In genomic region chr16:35776737-35777136, GRCm38 (mm10) we compare ENCODE assay signal across 28 mouse cellular contexts. TPM values are rescaled to one million over a fixed set of nuclear protein-coding genes. Genes with fewer than 3 reads are reported as not detected.
A peak's percentile ranks its signal among the peaks of the same experiment; 100 is the strongest.
DNase-seq lines count a peak whose midpoint lies in the region; ATAC-seq lines count a peak whose summit lies in the region.
"Had no signal": no experiment of that assay in that cellular context is flagged by ENCODE, and none has a peak within 500 bp of the region (broad histone marks: within the 10 kb centered on the region; RNA-seq: fewer than 3 reads in every experiment).

No protein-coding gene starts in this region.

- no peaks in the 10 kb centered on the region for H3K27me3 ChIP-seq in heart, embryonic 10.5 days (ENCODE audit: insufficient read depth, poor library complexity, severe bottlenecking)
- H3K27me3 ChIP-seq in heart, embryonic 16.5 days (ENCODE audit: control insufficient read depth, insufficient read depth, low read length) = no peaks in the 10 kb centered on the region
- H3K27me3 ChIP-seq in midbrain, embryonic 16.5 days (ENCODE audit: control insufficient read depth, insufficient read depth, low read depth, low read length) = no peaks in the 10 kb centered on the region
- H3K27me3 ChIP-seq: CH12.LX; embryonic facial prominence, embryonic 13.5 days; hindbrain, embryonic 15.5 days; limb, embryonic 12.5 days; liver, embryonic 12.5 days; midbrain, embryonic 15.5 days had no signal

- H3K36me3 ChIP-seq in heart, embryonic 10.5 days = no peaks in the 10 kb centered on the region
- no peaks in the 10 kb centered on the region for H3K36me3 ChIP-seq in heart, embryonic 16.5 days (ENCODE audit: control insufficient read depth, insufficient read depth)
- H3K36me3 ChIP-seq in midbrain, embryonic 16.5 days (ENCODE audit: control insufficient read depth, insufficient read depth, low read length) = no peaks in the 10 kb centered on the region
- H3K36me3 ChIP-seq: embryonic facial prominence, embryonic 13.5 days; hindbrain, embryonic 15.5 days; limb, embryonic 12.5 days; midbrain, embryonic 15.5 days had no signal

- H3K4me3 ChIP-seq in heart, embryonic 10.5 days = no peak overlapping the region
- no peak overlapping the region for H3K4me3 ChIP-seq in heart, embryonic 16.5 days (ENCODE audit: low read length)
- no peak overlapping the region for H3K4me3 ChIP-seq in midbrain, embryonic 16.5 days (ENCODE audit: low read depth, low read length)
- H3K4me3 ChIP-seq: embryonic facial prominence, embryonic 13.5 days; hindbrain, embryonic 15.5 days; limb, embryonic 12.5 days; liver, embryonic 12.5 days; midbrain, embryonic 15.5 days had no signal

- 0 out of 2 replicates have a peak, but pooled peaks have one; percentile 15 for ATAC-seq in common myeloid progenitor, adult 5-6 weeks (replicated peaks; ENCODE audit: low read depth, poor library complexity, severe bottlenecking)
- peak; percentile 76 for ATAC-seq in heart, embryonic 16.5 days (replicated peaks; ENCODE audit: extremely low read depth, insufficient read depth, low FRiP score)
- peak; percentile 75 for ATAC-seq in monocyte, adult 5-6 weeks (replicated peaks; ENCODE audit: insufficient number of reproducible peaks, low FRiP score, low TSS enrichment, poor library complexity, severe bottlenecking)
- ATAC-seq in midbrain, embryonic 16.5 days = no peak
- ATAC-seq in frontal cortex, adult (ENCODE audit: low TSS enrichment) = no peak
- ATAC-seq: activated CD4-positive, CD25-positive, alpha-beta regulatory T cell, adult 4 months; forebrain, embryonic 14.5 days; liver, embryonic 12.5 days; midbrain, embryonic 15.5 days had no signal

- H3K9me3 ChIP-seq in heart, embryonic 10.5 days = no peaks in the 10 kb centered on the region
- H3K9me3 ChIP-seq in heart, embryonic 16.5 days (replicated peaks; ENCODE audit: control insufficient read depth, low read length) = no peaks in the 10 kb centered on the region
- no peaks in the 10 kb centered on the region for H3K9me3 ChIP-seq in midbrain, embryonic 16.5 days (replicated peaks; ENCODE audit: control insufficient read depth, low read length, poor library complexity, severe bottlenecking)
- H3K9me3 ChIP-seq: embryonic facial prominence, embryonic 13.5 days; hindbrain, embryonic 15.5 days; limb, embryonic 12.5 days; liver, embryonic 12.5 days; midbrain, embryonic 15.5 days had no signal

- peak; percentile 63 for DNase-seq in heart, embryonic 10.5 days (ENCODE audit: low spot score)
- DNase-seq in heart, postnatal 36 days = no peak
- no peak for DNase-seq in cerebellum, adult 8-10 months
- DNase-seq: adrenal gland, adult 8-10 months; B cell, adult 2 months; cerebellum, adult 18-20 months; cerebellum, postnatal 25 days; embryo, embryonic 11 days; gastrocnemius, postnatal 10 days; kidney, adult 2 months; lung, adult 2 months; lung, postnatal 14 days; thymus, adult 2 months; thymus, postnatal 4 days had no signal

- 58% methylated on average over 7 of the region's 7 CpGs for whole genome bisulfite sequencing in heart, embryonic 10.5 days
- WGBS in heart, embryonic 16.5 days = 43% methylated on average over 7 of the region's 7 CpGs
- 92% methylated on average over 7 of the region's 7 CpGs for WGBS in midbrain, embryonic 16.5 days

- no peak overlapping the region for H3K9ac ChIP-seq in heart, embryonic 16.5 days (ENCODE audit: low read length)
- H3K9ac ChIP-seq in midbrain, embryonic 16.5 days (ENCODE audit: low read depth, low read length) = no peak overlapping the region
- H3K9ac ChIP-seq: embryonic facial prominence, embryonic 13.5 days; hindbrain, embryonic 15.5 days; limb, embryonic 12.5 days; liver, embryonic 12.5 days; midbrain, embryonic 15.5 days had no signal

- peaks cover 8% of the 10 kb centered on the region for H3K4me1 ChIP-seq in heart, embryonic 10.5 days
- peaks cover 8% of the 10 kb centered on the region for H3K4me1 ChIP-seq in heart, embryonic 16.5 days (ENCODE audit: control insufficient read depth, insufficient read depth, low read length)
- H3K4me1 ChIP-seq in midbrain, embryonic 16.5 days (ENCODE audit: control insufficient read depth, insufficient read depth, low read length) = no peaks in the 10 kb centered on the region; the same call in 1 of the 2 replicates
- H3K4me1 ChIP-seq: embryonic facial prominence, embryonic 13.5 days; hindbrain, embryonic 15.5 days; limb, embryonic 12.5 days had no signal

- intact Hi-C loops in heart, postnatal 36 days (cut with DNase I) = no loop called here

- H3K4me2 ChIP-seq in heart, embryonic 16.5 days (ENCODE audit: low read depth, low read length) = peak overlapping the region; percentile 37
- no peak overlapping the region for H3K4me2 ChIP-seq in midbrain, embryonic 16.5 days (ENCODE audit: low read length)
- H3K4me2 ChIP-seq: embryonic facial prominence, embryonic 13.5 days; hindbrain, embryonic 15.5 days; limb, embryonic 12.5 days; liver, embryonic 12.5 days; midbrain, embryonic 15.5 days had no signal

- H3K27ac ChIP-seq in heart, embryonic 10.5 days = no peak overlapping the region
- peak overlapping the region; percentile 42 for H3K27ac ChIP-seq in heart, embryonic 16.5 days (ENCODE audit: low read length)
- H3K27ac ChIP-seq in midbrain, embryonic 16.5 days (ENCODE audit: low read length) = no peak overlapping the region
- H3K27ac ChIP-seq: embryonic facial prominence, embryonic 13.5 days; hindbrain, embryonic 15.5 days; kidney, postnatal 0 days; limb, embryonic 12.5 days; liver, embryonic 12.5 days; midbrain, embryonic 15.5 days had no signal

RNA-seq across cellular contexts. Expression of gene Hspbap1, which starts 6.6 kb away (rescaled TPM):
- polyA plus RNA-seq in heart, embryonic 10.5 days (2016; fragmentation: Nextera tagmentation; extraction: Ambion mirVana) = 16.5 and 21.8 TPM in 2 replicates
- total RNA-seq in heart, postnatal 36 days (2021) = 1 to 10 TPM; 2.8 to 3.0 TPM
- total RNA-seq in common myeloid progenitor, adult 5-6 weeks (2017) = 2.5 and 4.5 TPM in 2 replicates
- 8.3 and 9.4 TPM in 2 replicates for polyA plus RNA-seq in heart, embryonic 16.5 days (2015; fragmentation: Nextera tagmentation; extraction: Ambion mirVana)
- 6.5 to 8.8 TPM (median 8.4 TPM) in 3 replicates for total RNA-seq in monocyte, adult 5-6 weeks (2017)
- polyA plus RNA-seq in midbrain, embryonic 16.5 days (2015; fragmentation: Nextera tagmentation; extraction: Ambion mirVana) = 16.1 TPM in 2 replicates

RNA-seq across cellular contexts. Expression of gene Dirc2, which starts 7.6 kb away (rescaled TPM):
- 8.9 and 14.2 TPM in 2 replicates for polyA plus RNA-seq in heart, embryonic 10.5 days (2016; fragmentation: Nextera tagmentation; extraction: Ambion mirVana)
- total RNA-seq in heart, postnatal 36 days (2021) = 10 to 100 TPM; 64.2 to 70.4 TPM
- total RNA-seq in common myeloid progenitor, adult 5-6 weeks (2017) = 5.5 and 7.9 TPM in 2 replicates
- 10.1 and 12.0 TPM in 2 replicates for polyA plus RNA-seq in heart, embryonic 16.5 days (2015; fragmentation: Nextera tagmentation; extraction: Ambion mirVana)
- 4.1 to 5.7 TPM (median 5.6 TPM) in 3 replicates for total RNA-seq in monocyte, adult 5-6 weeks (2017)
- 30.7 and 32.0 TPM in 2 replicates for polyA plus RNA-seq in midbrain, embryonic 16.5 days (2015; fragmentation: Nextera tagmentation; extraction: Ambion mirVana)

Comparison
In these comparisons a context has a peak if more than half of its experiments do, and no peak if none do; other contexts are left out.
1. ATAC-seq: peak in common myeloid progenitor, adult 5-6 weeks (single experiment), heart, embryonic 16.5 days (single experiment) and monocyte, adult 5-6 weeks (single experiment); none in midbrain, embryonic 16.5 days (single experiment) and frontal cortex, adult (single experiment).